Mouse (Mus musculus) MEL (cell line): ENCODE data around the gene Itga11.

Experiments used
- BHLHE40 ChIP-seq: IDR thresholded peaks from 2 replicates; pipeline ENCODE4 v1.6.1; 2012; ENCODE audit warnings: low read depth, mild to moderate bottlenecking, inconsistent platforms, low read length, improper control_type of control experiment, borderline replicate concordance
- CTCF ChIP-seq, 3 experiments: IDR thresholded peaks in 2 of 3; conservative IDR thresholded peaks in 1 of 3; 2 replicates each; pipeline ENCODE4 v1.5.1; 2011 to 2012; ENCODE audit warnings: low read length in 3 of 3, low read depth in 2 of 3, mild to moderate bottlenecking in 2 of 3, improper control_type of control experiment in 1 of 3, inconsistent platforms in 1 of 3, mixed read lengths in 1 of 3, moderate library complexity in 1 of 3; ENCODE audit not compliant: control insufficient read depth in 1 of 3, insufficient read depth in 1 of 3, poor library complexity in 1 of 3, severe bottlenecking in 1 of 3
- POLR2A ChIP-seq, 2 experiments: IDR thresholded peaks; 2 replicates each; pipeline ENCODE4 v1.6.1; 2011 to 2012; ENCODE audit warnings: low read length in 2 of 2, mild to moderate bottlenecking in 2 of 2, control low read depth in 1 of 2, improper control_type of control experiment in 1 of 2, low read depth in 1 of 2, moderate library complexity in 1 of 2; ENCODE audit not compliant: control insufficient read depth in 1 of 2, insufficient read depth in 1 of 2, poor library complexity in 1 of 2
- RAD21 ChIP-seq: IDR thresholded peaks from 2 replicates; pipeline ENCODE4 v1.6.1; 2011; ENCODE audit warnings: mild to moderate bottlenecking, low read depth, low read length, improper control_type of control experiment
- SMC3 ChIP-seq: IDR thresholded peaks from 2 replicates; pipeline ENCODE4 v1.6.1; 2011; ENCODE audit warnings: low read depth, low read length, improper control_type of control experiment
- TCF12 ChIP-seq: IDR thresholded peaks from 2 replicates; pipeline ENCODE4 v1.6.1; 2014; ENCODE audit warnings: low read depth, mild to moderate bottlenecking, inconsistent platforms, low read length, improper control_type of control experiment, moderate library complexity
- USF1 ChIP-seq: IDR thresholded peaks from 2 replicates; pipeline ENCODE4 v1.6.1; 2014; ENCODE audit warnings: low read depth, mild to moderate bottlenecking, inconsistent platforms, low read length, improper control_type of control experiment, moderate library complexity

DNA sequence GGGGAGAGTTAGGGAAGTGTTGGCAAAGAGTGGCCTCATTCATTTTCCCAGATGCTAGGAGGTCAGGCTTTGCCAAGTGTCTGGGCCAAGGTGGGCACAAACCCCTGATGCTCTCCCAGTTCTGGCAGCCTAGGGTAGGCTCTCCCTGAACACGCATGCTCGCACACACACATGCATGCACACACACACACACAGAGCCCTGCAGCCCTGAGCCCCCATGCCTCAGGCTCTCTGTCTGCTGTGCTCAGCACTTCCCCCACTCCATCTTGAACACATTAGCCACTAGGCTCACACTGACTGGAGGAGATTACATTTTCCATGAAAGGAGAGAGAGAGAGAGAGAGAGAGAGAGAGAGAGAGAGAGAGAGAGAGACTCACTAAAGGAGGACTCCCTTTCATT lies 44.2 kb downstream of the Itga11 start:
- TF ChIP-seq CTCF (IDR thresholded peaks at IDR 0.05 in 2 of 3, conservative IDR thresholded peaks at IDR 0.05 in 1 of 3; ENCODE audit: control insufficient read depth in 1 of 3, insufficient read depth in 1 of 3, low read depth in 2 of 3, low read length in 3 of 3, poor library complexity in 1 of 3, severe bottlenecking in 1 of 3) (no peak), RAD21 (no peak), POLR2A (IDR thresholded peaks at IDR 0.05; ENCODE audit: control insufficient read depth in 1 of 2, insufficient read depth in 1 of 2, low read depth in 1 of 2, low read length in 2 of 2, poor library complexity in 1 of 2) (no peak), USF1 (no peak), SMC3 (no peak), TCF12 (no peak), BHLHE40 (no peak)
